Mouse (Mus musculus) MEL (cell line): ENCODE results near the gene Tspan33.

Experiments
- MAFK ChIP-seq: IDR thresholded peaks from 2 replicates; pipeline ENCODE4 v1.6.1; 2011; ENCODE audit warnings: low read depth, mild to moderate bottlenecking, low read length, improper control_type of control experiment, borderline replicate concordance
- POLR2A ChIP-seq, 2 experiments: IDR thresholded peaks; 2 replicates each; pipeline ENCODE4 v1.6.1; 2011 to 2012; ENCODE audit warnings: low read length in 2 of 2, mild to moderate bottlenecking in 2 of 2, control low read depth in 1 of 2, improper control_type of control experiment in 1 of 2, low read depth in 1 of 2, moderate library complexity in 1 of 2; ENCODE audit not compliant: control insufficient read depth in 1 of 2, insufficient read depth in 1 of 2, poor library complexity in 1 of 2
- ZNF384 ChIP-seq: IDR thresholded peaks from 2 replicates; pipeline ENCODE4 v1.6.1; 2012; ENCODE audit warnings: low read depth, mild to moderate bottlenecking, inconsistent platforms, low read length, improper control_type of control experiment

GRCm38 (mm10) chr6:29718894-29719329 is 24.9 kb downstream of the Tspan33 start:
- TF ChIP-seq MAFK (no peak), ZNF384 (no peak), POLR2A (IDR thresholded peaks at IDR 0.05; ENCODE audit: control insufficient read depth in 1 of 2, insufficient read depth in 1 of 2, low read depth in 1 of 2, low read length in 2 of 2, poor library complexity in 1 of 2) (no peak)
